Mouse (Mus musculus): ENCODE results near the gene Mmd2. TPM values are rescaled to one million over a fixed set of nuclear protein-coding genes. Genes with fewer than 3 reads are reported as not detected.

Gene Mmd2
- polyA plus RNA-seq, 1 experiment from 2014 or later: 18.7 TPM

Other genes starting within 250 kb of the Mmd2 start
- 2.0 and 2.1 TPM in 2 replicates for gene Foxk1, start 207.3 kb downstream of the Mmd2 start, polyA plus RNA-seq (2015; fragmentation: Nextera tagmentation; extraction: Ambion mirVana)
- 4.2 and 5.6 TPM in 2 replicates for gene Ap5z1, start 144.9 kb downstream of the Mmd2 start, polyA plus RNA-seq (2015; fragmentation: Nextera tagmentation; extraction: Ambion mirVana)
- not detected in 2 replicates for gene Papolb, start 78.7 kb downstream of the Mmd2 start, polyA plus RNA-seq (2015; fragmentation: Nextera tagmentation; extraction: Ambion mirVana)
- gene Radil, start 57.7 kb downstream of the Mmd2 start, polyA plus RNA-seq (2015; fragmentation: Nextera tagmentation; extraction: Ambion mirVana): 0.07 and 0.10 TPM in 2 replicates
- 34.3 and 34.7 TPM in 2 replicates for gene Wipi2, start 18.9 kb upstream of the Mmd2 start, polyA plus RNA-seq (2015; fragmentation: Nextera tagmentation; extraction: Ambion mirVana)
- 0.17 and 0.30 TPM in 2 replicates for gene Slc29a4, start 83.7 kb upstream of the Mmd2 start, polyA plus RNA-seq (2015; fragmentation: Nextera tagmentation; extraction: Ambion mirVana)
- gene Tnrc18, start 208.9 kb upstream of the Mmd2 start, polyA plus RNA-seq (2015; fragmentation: Nextera tagmentation; extraction: Ambion mirVana): 3.4 and 3.7 TPM in 2 replicates

Measured in liver, embryonic 15.5 days (tissue).